Mouse (Mus musculus) myocyte (in vitro differentiated cells): Measurements from ENCODE around the gene Rfx4. TPM values are rescaled to one million over a fixed set of nuclear protein-coding genes. Genes with fewer than 3 reads are reported as not detected.

Source experiments
- H3K27me3 ChIP-seq: one replicate; pipeline ENCODE4 v1.6.1; 2011; ENCODE audit not compliant: control insufficient read depth, insufficient read depth, insufficient read length
- H3K36me3 ChIP-seq: one replicate; pipeline ENCODE4 v1.6.1; 2011; ENCODE audit not compliant: control insufficient read depth, insufficient read depth
- H3K4me2 ChIP-seq: one replicate; pipeline ENCODE4 v1.6.1; 2011; ENCODE audit warnings: low read depth, control low read depth
- H3K4me3 ChIP-seq: one replicate; pipeline ENCODE4 v1.5.1; 2011; ENCODE audit warnings: mild to moderate bottlenecking, control low read depth, moderate library complexity
- H3K79me2 ChIP-seq: one replicate; pipeline ENCODE4 v1.6.1; 2011; ENCODE audit not compliant: control insufficient read depth, insufficient read depth
- H3ac ChIP-seq: one replicate; pipeline ENCODE4 v1.6.1; 2011; ENCODE audit not compliant: control insufficient read depth, insufficient read length
- CEBPB ChIP-seq: IDR thresholded peaks from 2 replicates; pipeline ENCODE4 v1.6.1; 2011; ENCODE audit warnings: mild to moderate bottlenecking, moderate library complexity; ENCODE audit not compliant: poor library complexity, insufficient read depth, severe bottlenecking
- E2F4 ChIP-seq: IDR thresholded peaks from one replicate; pipeline ENCODE4 v1.6.1; 2011; ENCODE audit warnings: mild to moderate bottlenecking, control low read depth, moderate library complexity; ENCODE audit not compliant: insufficient read depth
- MAX ChIP-seq: IDR thresholded peaks from one replicate; pipeline ENCODE4 v1.6.1; 2011; ENCODE audit warnings: low read depth, mild to moderate bottlenecking, control low read depth
- MYOD1 ChIP-seq, 3 experiments: IDR thresholded peaks; one replicate each; pipeline ENCODE4 v1.6.1; 2011; ENCODE audit warnings: control low read depth in 2 of 3, low read depth in 2 of 3, mild to moderate bottlenecking in 2 of 3, moderate library complexity in 1 of 3; ENCODE audit not compliant: insufficient read length in 2 of 3, control insufficient read depth in 1 of 3
- MYOG ChIP-seq, 3 experiments: IDR thresholded peaks; one replicate each; pipeline ENCODE4 v1.6.1; 2011; ENCODE audit warnings: control low read depth in 2 of 3, low read depth in 2 of 3, mild to moderate bottlenecking in 2 of 3; ENCODE audit not compliant: insufficient read length in 2 of 3, control insufficient read depth in 1 of 3, insufficient read depth in 1 of 3
- POLR2A ChIP-seq: IDR thresholded peaks from one replicate; pipeline ENCODE4 v1.6.1; 2011; ENCODE audit warnings: low read depth, mild to moderate bottlenecking, control low read depth, moderate library complexity; ENCODE audit not compliant: insufficient read length
- POLR2AphosphoS2 ChIP-seq: IDR thresholded peaks from one replicate; pipeline ENCODE4 v1.6.1; 2011; ENCODE audit warnings: low read depth, control low read depth; ENCODE audit not compliant: insufficient read length
- REST ChIP-seq: IDR thresholded peaks from one replicate; pipeline ENCODE4 v1.6.1; 2011; ENCODE audit warnings: mild to moderate bottlenecking, control low read depth, moderate library complexity; ENCODE audit not compliant: insufficient read depth, insufficient read length
- SRF ChIP-seq: IDR thresholded peaks from one replicate; pipeline ENCODE4 v1.6.1; 2011; ENCODE audit warnings: low read depth; ENCODE audit not compliant: control insufficient read depth, insufficient read length
- TCF12 ChIP-seq: IDR thresholded peaks from one replicate; pipeline ENCODE4 v1.6.1; 2011; ENCODE audit warnings: mild to moderate bottlenecking, control low read depth; ENCODE audit not compliant: poor library complexity, insufficient read depth, severe bottlenecking
- TCF3 ChIP-seq: IDR thresholded peaks from one replicate; pipeline ENCODE4 v1.6.1; 2011; ENCODE audit warnings: low read depth, control low read depth; ENCODE audit not compliant: insufficient read length
- USF1 ChIP-seq: IDR thresholded peaks from one replicate; pipeline ENCODE4 v1.6.1; 2011; ENCODE audit warnings: low read depth, mild to moderate bottlenecking, control low read depth, moderate library complexity
- polyA plus RNA-seq: library from polyadenylated mRNA; unstranded; fragments of >200 nt; fragmentation: generic; extraction: Trizol; gene quantifications from one replicate; pipeline ENCODE4 v1.2.1, GENCODE M21; 2012; ENCODE audit warnings: missing spikeins

The Rfx4 gene
- polyA plus RNA-seq, 1 experiment = 0.12 TPM

DNA sequence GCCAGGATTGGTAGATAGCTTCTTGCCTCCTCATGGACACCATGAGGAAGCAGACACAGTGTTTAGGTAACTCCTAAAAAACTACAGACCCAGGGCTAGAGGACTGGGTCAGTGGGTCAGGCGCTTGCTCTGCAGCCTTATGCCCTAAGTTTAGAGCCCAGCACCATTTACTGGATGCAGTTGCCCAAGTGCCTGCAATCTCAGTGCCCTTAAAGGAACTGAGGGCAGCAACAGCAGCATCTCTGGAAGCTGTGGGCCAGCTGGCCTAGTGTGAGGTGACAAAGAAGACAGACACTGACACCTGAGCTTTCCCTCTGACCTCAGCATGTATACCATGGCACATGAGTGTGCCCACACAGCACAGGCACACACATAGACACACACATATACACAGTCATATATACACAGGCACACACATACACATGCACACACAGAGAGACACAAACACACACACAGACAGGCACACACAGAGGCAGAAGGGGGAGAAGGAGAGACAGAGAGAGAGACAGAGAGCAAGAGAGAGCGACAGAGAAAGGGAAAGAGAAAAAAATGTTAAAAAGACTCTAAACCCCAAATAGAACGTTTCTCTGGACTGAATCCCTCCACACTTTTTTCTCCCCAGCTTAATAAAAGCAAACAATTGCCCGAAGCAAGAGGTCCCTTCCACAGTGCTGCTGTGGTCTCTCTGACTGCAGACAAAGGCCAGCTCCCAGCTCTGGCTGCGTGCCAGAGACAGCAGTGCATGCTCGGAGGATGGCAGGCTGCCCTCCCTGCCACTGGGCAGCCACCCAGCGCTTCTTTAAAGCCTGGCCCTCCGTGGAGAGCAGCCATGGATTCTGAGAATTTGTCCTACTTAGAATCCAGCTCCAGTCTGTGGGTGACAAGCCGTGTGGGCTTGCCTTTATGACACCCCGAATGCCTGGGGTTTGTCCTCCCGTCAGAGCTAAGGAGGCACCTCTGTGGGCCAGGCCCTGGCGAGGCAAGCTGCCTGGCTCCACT is 96.4 kb downstream of the Rfx4 start:
- H3K4me3 ChIP-seq = no peak overlapping the region

DNA sequence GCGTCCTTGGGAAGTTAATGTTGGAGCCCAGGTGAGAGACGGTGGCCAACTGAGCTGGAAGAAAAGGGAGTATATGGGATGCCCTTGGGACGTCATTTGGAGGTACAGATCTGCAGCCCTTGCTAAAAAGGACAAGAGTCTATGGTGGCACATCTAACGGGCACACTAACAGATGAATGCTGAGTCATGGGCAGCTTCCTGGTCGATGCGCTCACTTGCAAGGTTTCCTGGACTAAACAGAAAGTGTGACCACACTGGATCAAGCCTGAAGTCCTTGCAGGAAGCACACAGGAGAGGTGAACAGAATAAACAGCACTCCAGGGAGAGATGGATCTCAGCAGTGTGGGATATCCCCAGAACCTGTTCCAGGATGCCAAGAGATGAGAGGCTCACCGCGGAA is 98.2 kb downstream of the Rfx4 start:
- Histone ChIP-seq H3ac (no peak overlapping the region), H3K27me3 (peaks cover 4% of the 10 kb centered on the region), H3K36me3 (no peaks in the 10 kb centered on the region), H3K79me2 (no peaks in the 10 kb centered on the region), H3K4me2 (no peak overlapping the region), H3K4me3 (no peak overlapping the region)
- TF ChIP-seq TCF3 (no peak), REST (no peak), MYOG (IDR thresholded peaks at IDR 0.05; ENCODE audit: control insufficient read depth in 1 of 3, insufficient read depth in 1 of 3, insufficient read length in 2 of 3, low read depth in 2 of 3) (no peak), TCF12 (no peak), CEBPB (no peak), MAX (no peak), MYOD1 (IDR thresholded peaks at IDR 0.05; ENCODE audit: control insufficient read depth in 1 of 3, insufficient read length in 2 of 3, low read depth in 2 of 3) (no peak), USF1 (no peak), SRF (no peak), POLR2A (no peak), E2F4 (no peak), POLR2AphosphoS2 (no peak)

More for the DNA sequence above, 96.4 kb downstream of the Rfx4 start:
- no peak for TF ChIP-seq MYOG (IDR thresholded peaks at IDR 0.05; ENCODE audit: control insufficient read depth in 1 of 3, insufficient read depth in 1 of 3, insufficient read length in 2 of 3, low read depth in 2 of 3)
- TF ChIP-seq TCF12 = no peak
- no peak for TF ChIP-seq REST
- no peak for TF ChIP-seq USF1
- TF ChIP-seq CEBPB = no peak
- TF ChIP-seq SRF = no peak
- no peak for TF ChIP-seq MYOD1 (IDR thresholded peaks at IDR 0.05; ENCODE audit: control insufficient read depth in 1 of 3, insufficient read length in 2 of 3, low read depth in 2 of 3)
- no peak for TF ChIP-seq POLR2A
- TF ChIP-seq TCF3 = no peak
- TF ChIP-seq E2F4 = no peak
- no peak for TF ChIP-seq MAX
- no peak for TF ChIP-seq POLR2AphosphoS2
- Histone ChIP-seq H3K79me2 (no peaks in the 10 kb centered on the region), H3ac (no peak overlapping the region), H3K36me3 (no peaks in the 10 kb centered on the region), H3K27me3 (peaks cover 4% of the 10 kb centered on the region), H3K4me2 (no peak overlapping the region)

DNA sequence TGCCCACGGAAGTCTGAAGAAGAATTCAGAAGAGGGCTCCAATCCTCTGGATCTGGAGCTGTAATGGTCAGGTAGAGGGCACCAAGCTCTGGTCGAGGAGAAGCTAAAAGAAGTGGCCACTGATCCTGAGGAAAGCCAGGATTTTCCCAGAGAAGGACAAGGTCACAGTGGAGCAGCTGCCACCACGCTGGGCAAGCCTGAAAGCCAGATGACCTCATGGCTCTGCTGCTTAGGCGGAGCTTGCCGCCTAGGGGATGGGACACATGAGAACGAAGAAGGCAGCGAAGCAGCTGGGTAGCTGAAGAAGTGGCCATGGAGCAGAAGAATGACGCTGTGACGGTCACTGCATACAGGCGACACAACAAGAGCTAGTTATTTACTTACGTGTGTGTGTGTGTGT is 99.6 kb downstream of the Rfx4 start:
- Histone ChIP-seq H3ac (no peak overlapping the region), H3K27me3 (peaks cover 4% of the 10 kb centered on the region), H3K79me2 (no peaks in the 10 kb centered on the region), H3K4me2 (no peak overlapping the region), H3K36me3 (no peaks in the 10 kb centered on the region), H3K4me3 (no peak overlapping the region)
- no peak for TF ChIP-seq MAX
- no peak for TF ChIP-seq REST
- TF ChIP-seq E2F4 = no peak
- no peak for TF ChIP-seq USF1
- TF ChIP-seq TCF3 = no peak
- TF ChIP-seq MYOD1 (IDR thresholded peaks at IDR 0.05; ENCODE audit: control insufficient read depth in 1 of 3, insufficient read length in 2 of 3, low read depth in 2 of 3) = no peak
- TF ChIP-seq TCF12 = no peak
- no peak for TF ChIP-seq MYOG (IDR thresholded peaks at IDR 0.05; ENCODE audit: control insufficient read depth in 1 of 3, insufficient read depth in 1 of 3, insufficient read length in 2 of 3, low read depth in 2 of 3)
- TF ChIP-seq SRF = no peak

DNA sequence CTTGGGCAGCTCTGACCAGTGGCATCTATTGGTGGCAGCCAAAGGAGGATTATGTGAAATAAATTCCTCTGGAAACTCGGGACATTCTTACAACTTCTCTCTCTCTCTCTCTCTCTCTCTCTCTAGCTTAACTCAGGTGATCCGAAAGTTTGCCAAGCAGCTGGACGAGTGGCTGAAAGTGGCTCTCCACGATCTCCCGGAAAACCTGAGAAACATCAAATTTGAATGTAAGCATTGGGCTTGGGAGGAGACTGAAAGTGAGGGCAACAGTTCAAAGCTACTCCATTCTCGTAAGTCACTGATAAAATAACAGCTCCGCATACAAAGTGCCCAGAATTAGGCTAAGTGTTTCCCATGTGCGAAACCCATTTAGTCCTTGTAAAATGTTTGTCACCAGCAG is 102.5 kb downstream of the Rfx4 start:
- Histone ChIP-seq H3K79me2 (no peaks in the 10 kb centered on the region), H3K36me3 (no peaks in the 10 kb centered on the region), H3ac (no peak overlapping the region), H3K27me3 (peaks cover 4% of the 10 kb centered on the region), H3K4me3 (no peak overlapping the region), H3K4me2 (no peak overlapping the region)
- TF ChIP-seq MYOD1 (IDR thresholded peaks at IDR 0.05; ENCODE audit: control insufficient read depth in 1 of 3, insufficient read length in 2 of 3, low read depth in 2 of 3) (no peak), E2F4 (no peak), USF1 (no peak), MYOG (IDR thresholded peaks at IDR 0.05; ENCODE audit: control insufficient read depth in 1 of 3, insufficient read depth in 1 of 3, insufficient read length in 2 of 3, low read depth in 2 of 3) (no peak), POLR2AphosphoS2 (no peak), CEBPB (no peak), SRF (no peak), POLR2A (no peak), TCF12 (no peak), MAX (no peak), TCF3 (no peak), REST (no peak)
